Mouse (Mus musculus) yolk sac, embryonic 10.5 days (tissue): ENCODE measurements around the gene Dnase2b.

Experiments
- DNase-seq: peaks from one replicate; pipeline ENCODE4 v3.0.0-alpha.2; 2017; ENCODE audit warnings: low spot score

The Dnase2b gene

DNA sequence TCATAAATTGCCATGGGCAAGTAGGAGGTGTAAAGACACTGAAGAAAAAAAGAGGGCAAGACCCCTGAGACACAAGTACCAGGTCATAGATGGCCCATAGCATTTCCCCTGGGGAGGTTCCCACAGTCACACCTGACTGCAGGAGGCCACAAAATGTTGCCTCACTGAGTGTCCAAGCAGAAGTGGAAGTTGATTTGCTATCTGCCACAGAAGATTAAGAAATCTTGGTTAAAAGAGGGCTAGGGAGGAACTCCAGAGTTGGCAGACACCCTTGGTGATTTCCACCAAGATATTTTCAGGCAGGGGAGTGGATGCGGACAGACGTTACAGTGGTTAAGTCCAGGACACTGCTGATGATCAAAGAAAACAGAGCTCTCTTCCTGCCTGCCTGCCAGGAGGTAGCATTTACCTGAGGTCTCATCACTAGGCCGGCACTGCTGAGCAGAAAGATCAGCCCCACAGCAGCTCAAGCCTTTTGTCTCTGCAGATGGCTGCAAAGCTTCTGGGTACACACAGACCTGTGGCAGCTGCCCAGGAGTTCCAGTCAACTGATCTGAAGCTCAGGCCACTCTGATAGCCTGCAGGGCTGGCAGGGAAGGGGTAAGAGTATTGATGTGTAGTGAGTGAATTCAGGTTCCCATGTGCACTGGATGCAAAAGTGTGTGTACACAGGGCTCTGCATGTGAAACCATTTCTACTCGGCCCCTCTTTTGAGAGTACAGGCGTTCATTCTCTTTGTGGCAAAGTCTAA, 1.3 kb upstream of the Dnase2b start:
- DNase-seq, result no peak

DNA sequence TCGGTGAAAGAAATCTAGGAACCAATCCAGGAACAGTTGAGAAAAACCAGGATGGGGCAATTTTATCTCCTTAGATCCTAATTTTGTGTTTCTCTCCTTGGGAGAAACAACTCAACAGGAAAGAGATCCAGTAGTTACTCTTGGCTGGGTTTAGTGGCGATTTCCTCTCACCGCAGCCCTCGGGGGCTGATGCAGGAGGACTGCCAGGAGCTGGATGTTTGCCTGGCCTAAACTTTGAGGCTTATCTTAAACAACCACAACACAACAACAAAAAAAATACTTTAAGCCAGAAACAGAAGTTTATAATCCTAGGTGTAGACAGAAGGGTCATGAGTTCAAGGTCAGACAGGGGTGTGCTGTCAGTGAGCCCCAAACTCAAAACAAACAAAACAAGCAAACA, 3.6 kb downstream of the Dnase2b start:
- no peak for DNase-seq

DNA sequence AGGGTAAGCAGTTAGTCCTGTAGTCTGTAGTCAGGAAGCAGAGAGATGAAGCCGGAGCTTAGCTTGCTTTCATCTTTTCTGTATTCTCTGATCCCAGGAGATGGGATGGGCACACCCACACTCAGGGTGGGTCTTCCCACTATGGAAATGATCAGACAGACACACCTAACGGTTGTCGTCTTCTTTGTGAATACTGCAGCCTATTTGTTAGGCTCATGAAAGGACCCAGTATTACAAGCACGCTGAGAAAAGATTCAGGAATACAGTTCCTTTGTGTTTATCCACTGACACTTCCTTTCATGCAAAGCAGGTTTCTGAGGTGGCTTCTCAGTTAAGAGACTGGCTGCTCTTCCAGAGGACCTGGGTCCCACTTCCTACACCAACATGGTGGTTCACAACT, 4.1 kb downstream of the Dnase2b start:
- DNase-seq, result no peak

DNA sequence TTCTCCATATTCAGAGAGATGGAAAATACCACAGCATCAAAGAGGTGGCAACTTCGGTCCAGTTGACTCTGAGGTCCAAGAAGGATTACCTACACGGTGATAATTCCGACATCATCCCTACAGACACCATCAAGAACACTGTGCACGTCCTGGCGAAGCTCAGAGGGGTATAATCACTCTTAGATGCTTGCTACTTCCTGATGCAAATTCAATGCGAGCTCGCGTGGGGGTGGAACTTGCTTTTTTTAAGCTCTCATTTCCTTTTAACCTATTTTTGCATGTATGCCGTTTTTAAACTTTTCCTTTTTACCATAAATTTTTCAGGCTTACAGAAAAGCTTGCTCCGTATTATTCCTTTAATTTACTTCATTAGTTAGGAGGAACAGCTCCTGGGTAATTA, 5.1 kb downstream of the Dnase2b start:
- no peak for DNase-seq

DNA sequence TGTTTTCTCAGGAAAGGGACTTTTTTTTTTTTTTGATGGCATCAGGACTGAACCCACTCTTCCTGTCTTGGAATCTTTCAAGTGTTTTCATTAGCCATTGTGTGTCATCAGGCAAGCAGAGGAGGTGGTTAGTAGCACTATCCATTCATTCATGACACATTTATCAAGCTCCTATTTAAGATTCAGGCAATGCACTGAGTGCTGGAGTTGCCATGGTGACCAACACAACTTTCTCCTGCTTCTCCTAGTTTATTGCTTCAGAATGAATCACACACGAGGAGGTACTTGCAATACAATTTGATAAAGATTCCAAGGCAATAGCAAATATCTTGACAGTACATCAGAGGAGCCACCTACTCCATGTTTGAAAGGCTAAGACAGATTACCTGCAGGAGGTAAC, 8.0 kb downstream of the Dnase2b start:
- DNase-seq, result no peak

DNA sequence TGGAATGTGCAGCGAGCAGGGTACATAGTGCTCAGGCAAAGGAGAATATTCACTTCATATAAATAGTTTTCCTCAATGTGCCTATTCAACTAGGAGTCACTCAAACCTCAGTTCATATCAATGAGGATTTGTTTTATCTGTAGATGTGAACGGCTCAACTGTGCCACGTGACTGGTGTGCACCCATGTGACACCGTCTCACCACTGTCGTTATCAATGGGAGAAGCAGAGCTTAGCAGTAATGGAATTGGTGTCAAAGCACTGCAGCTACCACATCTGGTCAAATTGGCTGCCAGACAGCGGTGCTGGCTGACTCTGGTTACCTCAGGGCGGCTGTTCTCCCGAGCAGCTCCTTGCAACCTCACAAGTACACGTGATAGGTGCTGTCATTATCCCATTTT, 10.7 kb downstream of the Dnase2b start:
- DNase-seq, result no peak

DNA sequence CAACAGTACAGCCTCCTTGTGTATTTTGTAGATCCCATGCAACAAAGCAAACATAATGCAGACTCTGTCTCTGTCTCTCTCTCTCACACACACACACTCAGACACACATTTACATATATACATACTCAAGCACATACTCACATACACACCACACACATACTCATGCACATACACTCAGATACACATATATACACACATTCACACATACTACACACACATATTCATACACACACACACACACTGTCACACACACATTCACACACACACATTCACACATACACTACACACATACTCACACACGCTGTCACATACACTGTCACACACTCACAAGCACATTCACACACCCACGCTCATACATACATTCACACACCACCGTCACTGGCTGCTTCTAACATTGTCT, 12.9 kb downstream of the Dnase2b start:
- no peak for DNase-seq

DNA sequence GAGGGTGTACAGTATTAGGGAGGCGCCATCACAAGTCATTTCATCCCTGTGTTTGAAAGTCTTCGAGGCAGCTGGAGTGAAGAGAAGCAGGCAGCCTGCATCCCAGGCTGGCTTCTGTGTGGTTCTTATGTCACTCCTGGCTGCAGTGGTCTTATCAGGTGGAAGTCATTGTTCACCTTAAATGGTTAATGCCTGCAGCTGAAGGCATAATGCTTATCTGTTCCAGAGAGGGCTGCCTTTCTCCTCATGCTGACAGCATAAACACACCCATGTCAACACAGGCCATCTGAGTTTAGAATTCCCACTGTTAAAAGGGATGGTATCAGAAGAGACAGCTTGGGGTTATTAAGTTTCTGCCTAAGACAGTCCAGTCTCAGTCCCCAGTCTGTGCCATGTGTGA, 14.2 kb downstream of the Dnase2b start:
- no peak for DNase-seq

DNA sequence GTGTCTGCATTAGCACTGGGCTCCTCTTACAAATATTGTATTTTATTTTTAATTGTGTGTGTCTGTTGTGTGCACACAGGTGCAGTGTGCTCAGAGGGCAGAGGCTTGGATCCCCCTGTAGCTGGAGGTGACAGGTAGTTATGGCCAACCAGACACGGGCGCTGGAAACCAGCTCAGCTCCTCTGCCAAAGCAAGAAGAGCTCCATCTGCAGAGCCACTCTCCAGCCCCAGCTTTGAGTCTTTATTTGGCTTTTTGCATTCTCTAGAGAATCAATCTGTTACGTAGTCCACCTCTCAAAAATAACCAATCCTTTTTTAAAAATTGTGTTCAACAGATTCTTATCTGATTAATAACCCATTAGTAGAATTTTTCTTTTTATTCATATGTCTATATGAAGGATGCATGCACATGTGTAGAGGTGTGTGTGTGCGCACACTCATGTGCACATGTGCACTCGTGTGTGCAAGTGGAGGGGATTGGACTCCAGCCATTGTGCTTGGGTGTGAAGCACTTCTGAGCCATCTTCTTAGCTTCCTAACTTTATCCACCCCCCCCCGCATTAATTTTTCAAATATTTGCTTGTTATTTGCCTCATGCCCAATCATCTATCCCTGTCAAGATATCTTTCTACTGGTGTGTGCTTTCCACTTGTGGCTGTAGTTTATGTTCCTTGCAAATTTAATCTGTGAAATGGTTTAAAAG, 16.0 kb downstream of the Dnase2b start:
- no peak for DNase-seq

DNA sequence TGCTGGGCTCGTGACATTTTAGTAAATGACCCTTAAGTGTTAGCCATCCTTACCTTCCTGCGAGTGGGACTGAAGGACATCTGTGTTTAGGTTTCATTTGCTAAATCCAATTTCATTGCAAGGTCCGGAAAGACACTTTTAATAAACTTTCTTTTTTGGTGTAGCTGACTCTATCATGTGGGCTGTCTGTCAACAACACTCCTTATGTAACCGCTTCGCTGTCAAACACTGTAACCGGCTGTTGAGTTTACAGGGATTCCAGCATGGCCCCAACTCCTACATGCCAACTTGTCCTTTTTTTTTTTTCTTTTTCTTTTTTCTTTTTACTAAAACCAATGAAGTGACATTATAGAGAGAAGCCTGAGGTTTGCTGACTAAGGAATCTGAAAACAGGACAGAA, 17.0 kb downstream of the Dnase2b start:
- DNase-seq, result no peak

DNA sequence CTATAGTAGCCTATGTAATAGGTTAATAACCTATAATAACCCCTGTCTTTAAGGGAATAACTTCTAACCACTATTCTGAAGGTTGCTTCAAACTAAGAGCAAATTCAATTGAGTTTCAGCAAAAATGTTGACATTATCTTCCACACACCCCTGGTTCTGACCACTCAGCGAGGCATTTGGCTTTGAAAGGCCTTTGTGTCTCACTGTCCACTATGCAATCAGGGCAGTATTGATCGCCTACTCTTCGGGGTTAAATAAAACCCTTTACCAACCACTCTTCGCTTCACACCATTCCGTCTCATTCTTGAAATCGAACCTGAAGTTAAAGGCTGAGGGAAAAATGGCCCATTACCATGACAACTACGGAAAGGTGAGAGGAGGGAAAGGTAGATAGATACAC, 18.5 kb downstream of the Dnase2b start:
- no peak for DNase-seq

DNA sequence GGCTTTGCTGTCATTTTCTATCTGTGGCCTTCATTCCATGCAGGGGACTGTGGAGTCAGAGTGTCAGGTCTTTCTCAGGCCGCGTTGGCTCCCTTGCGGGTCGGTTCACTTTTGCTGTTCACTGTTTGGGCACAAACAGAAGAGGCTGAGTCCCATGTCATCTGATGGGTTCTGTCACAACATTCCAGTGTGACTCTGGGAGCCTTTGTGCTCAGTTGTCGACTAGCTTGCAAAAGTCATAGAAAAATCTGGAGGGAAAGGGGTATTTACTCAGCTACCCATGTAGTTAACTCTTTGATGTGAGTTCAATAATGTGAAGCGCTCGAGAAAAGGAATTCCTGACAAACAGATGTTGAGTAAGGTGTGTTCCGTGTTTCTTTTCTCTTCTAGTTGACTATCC, 19.0 kb downstream of the Dnase2b start:
- DNase-seq, result no peak

DNA sequence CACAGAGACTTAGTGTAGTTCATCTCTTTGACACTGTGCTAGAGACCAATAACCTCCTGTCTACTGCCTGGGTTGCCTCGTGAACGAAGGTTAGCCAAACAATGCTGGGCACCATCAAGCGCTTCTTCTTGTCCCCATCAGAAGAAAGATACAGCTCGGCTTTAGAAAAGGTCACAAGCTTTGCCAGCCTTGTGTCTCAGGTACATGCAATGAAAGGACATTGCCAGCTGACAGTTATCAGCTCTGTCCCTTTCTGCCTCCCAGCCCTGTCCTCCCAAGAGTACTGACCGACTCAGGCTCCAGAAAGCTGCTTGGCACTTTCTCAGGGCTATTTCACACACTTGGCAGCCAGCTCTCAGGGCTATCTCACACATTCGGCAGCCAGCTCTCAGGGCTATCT, 20.0 kb downstream of the Dnase2b start:
- DNase-seq, result no peak

DNA sequence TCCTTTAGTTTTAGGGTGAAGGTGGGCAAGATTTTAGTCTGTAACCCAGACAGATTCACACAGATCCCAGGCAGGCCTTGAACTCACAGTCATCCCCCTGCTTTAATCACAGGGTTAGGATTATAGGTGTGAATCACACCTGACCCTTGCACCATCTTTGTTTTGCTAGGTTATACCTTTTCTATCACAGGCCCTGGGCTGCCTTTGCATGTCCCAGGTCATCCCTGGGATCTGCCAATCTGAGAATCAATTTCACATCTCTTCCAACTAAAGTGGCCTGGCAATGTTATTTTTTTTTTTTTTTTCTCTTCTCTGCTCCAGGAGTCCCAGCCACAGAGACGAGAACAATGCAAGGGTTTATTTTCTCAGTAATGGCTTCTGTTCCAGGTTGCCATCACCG, 23.8 kb downstream of the Dnase2b start:
- DNase-seq, result no peak

DNA sequence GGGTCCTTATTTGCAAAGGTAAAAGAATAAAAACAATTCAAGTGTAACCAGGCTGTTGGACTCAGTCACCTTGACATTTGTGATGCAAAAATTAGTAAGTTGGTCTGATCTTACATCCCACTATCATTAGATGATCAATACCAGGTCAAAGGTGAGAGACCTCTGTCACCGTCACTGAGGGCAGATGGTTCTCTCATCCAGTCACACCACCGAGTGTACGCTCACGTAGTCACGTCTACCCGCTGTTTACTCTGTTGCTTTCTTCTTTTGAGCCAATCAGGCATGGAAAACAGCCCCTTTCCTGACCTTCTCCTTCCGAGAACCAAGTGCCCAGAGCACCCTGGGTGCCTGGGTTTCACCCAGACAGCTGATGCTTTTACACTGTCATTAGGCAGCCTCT, 24.2 kb downstream of the Dnase2b start:
- DNase-seq, result no peak

DNA sequence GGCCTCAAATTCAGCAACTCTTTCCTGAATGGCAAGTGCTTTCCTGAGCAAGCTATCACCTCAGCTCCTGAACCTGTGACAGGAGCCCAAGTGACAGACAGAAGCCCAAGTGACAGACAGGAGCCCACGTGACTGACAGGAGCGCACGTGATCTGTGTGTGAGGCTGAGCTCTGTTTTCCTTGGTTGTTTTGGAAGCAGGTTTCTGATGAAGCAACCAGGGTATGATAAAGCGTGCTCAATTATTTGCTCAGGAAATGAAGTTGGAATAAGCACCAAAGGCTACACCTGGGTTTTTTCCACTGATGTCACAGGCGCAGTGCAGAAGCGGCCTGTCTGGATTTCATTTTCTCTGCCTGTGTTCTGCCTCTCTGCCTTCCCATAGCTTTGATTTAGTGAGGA, 25.9 kb downstream of the Dnase2b start:
- DNase-seq, result no peak

DNA sequence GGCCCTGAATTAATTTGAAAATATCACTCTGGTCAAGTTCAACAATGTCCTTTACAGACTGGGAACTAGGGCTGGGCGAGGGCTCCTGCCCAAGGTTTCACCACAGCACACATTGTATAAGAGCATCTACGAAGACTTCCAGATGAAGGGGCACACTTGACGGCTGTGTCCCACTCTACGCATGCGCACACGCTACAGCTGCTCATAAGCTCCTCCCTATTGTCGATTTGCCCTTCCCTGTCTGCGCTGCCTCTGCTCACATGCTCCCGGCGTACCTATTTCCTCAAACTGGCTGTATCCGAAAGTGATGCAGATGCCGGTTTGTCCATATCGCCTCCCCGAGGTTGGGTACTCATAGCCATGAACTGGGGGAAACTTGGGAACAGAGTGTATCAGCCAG, 28.8 kb downstream of the Dnase2b start:
- no peak for DNase-seq

DNA sequence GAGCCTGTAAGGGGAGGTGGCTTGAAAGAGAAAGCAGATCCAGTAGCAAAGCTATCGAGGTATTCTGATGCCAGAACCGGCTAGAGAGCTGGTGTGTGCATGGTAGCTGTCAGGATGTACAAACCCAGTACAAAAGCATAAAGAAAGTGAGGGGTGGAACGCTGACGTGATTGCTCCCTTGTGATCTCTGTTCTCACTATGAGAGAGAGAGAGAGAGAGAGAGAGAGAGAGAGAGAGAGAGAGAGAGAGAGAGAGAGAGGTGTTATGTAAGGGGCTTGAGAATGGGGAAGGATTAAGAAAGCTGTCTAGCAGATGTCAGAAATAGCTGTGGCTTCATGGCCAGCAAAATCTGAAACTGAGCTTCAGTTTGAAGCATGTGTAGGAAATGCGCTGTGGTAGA, 31.5 kb downstream of the Dnase2b start:
- no peak for DNase-seq

DNA sequence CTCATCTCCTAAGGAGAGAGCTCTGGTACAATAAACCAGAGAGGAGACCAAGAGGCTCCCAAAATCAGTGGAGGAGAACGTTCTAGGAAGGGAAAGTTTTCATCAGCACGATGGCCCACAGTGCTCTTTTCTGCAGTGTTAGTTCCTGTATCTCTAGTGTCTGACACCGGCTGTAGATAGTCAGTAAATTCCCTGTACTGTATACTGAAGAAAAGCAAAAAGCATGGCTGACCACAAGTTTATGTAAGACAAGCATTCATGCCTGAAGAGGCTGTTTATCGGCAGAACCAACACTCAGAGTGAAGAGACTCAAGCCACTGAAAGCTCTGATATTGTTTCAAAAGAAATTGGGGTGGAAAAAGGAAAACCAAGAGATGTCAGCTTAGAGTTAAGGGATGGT, 31.9 kb downstream of the Dnase2b start:
- DNase-seq, result no peak

DNA sequence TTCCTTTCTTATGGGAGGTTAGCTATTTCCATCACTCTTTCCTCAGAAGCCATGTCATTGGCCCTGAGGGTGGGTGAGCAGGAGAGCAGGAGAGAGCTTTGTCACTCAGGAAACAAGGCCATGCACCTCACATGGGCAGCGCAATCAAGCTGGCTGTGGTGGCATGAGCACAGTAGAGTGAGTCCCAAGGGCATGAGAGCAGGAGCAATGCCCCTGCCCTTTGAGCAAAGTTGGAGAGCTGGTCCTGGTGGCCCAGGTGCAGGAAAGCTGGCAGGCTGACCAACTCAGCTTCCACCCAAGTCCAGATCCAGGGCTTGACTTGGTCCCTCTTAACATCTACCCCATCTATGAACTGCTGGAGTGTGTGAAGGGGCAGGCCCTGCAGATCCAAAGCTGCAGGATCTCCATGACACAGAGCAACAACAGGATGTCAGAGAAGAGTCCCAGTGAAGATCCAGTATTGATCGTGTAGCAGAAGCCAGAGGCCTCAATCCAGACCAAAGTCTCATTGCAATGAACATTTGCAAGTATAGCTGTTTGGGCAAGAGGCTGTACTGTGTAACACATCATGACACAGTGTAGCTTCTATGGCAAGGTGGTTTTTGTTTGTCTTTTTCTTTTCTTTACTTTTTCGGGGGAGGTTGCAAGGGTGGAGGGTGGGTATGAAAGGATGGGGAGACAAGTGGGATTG, 35.2 kb downstream of the Dnase2b start:
- DNase-seq, result no peak

DNA sequence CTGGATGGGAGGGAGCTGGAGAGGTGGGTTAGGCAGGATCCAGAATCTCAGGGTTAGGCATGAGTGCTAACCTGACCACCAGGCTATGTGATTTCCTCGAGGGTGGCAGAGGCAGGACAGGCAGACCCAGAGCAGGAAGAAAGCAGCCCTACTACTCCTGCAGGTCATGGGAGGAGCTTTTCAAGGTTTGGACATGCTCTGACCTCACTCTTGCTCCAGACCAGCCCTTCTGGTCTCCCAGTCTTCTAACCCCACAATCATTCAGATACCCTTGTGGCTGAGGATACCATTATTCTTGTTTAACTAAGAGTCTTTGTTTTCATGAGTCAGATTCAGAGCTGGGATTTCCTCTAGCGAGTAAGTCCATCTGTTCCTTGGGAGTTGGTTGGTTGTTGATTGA, 37.8 kb downstream of the Dnase2b start:
- no peak for DNase-seq

DNA sequence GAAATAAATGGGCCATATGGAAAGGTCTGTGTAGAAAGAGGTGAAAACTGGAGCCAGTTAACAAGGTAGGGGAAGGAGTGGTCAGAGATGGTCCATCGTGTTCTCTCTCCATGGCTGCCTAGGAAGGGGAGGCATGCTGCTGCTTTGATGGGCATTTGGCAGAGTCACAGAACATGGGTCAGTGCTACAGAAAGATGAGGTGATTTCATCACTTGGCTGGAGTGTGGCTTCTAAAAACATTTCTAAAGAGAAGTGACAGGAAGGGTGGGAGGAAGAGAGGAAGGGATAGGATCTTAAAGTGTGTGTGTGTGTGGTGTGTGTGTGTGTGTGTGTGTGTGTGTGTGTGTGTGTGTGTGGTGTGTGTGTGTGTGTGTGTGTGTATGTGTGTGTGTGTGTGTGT, 44.1 kb downstream of the Dnase2b start:
- no peak for DNase-seq

DNA sequence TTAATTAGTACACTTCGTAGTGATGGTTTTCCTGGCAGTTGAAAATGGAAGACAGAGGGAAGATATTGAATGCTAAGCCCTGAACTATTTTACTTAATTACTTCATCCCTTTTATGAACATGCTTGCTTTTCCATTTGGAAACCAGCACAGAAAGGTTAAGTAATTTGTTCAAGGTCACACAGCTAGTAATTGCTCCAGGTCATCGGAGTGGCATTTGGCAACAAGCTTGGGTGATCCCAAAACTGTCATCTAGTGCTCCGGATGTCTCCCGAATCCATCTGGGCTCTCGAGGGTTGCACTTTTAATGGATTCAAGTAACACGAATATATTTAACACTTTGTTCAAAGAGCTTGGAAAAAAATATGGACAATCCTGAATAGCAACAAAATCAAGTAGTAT, 44.5 kb downstream of the Dnase2b start:
- no peak for DNase-seq
